Mouse (Mus musculus) A20 (cell line): ENCODE data around the gene Mtmr10.
A peak's percentile ranks its signal among the peaks of the same experiment; 100 is the strongest.

Experiments used
- DNase-seq: peaks from one replicate; pipeline ENCODE4 v3.0.0-alpha.2; 2011; ENCODE audit warnings: low read depth, low spot score

Mtmr10 gene

GRCm38 (mm10) chr7:64287414-64288091, at the start of gene Mtmr10:
TSS of gene Mtmr10 (plus strand) at chr7:64287653.
- peak; percentile 89 for DNase-seq

DNA sequence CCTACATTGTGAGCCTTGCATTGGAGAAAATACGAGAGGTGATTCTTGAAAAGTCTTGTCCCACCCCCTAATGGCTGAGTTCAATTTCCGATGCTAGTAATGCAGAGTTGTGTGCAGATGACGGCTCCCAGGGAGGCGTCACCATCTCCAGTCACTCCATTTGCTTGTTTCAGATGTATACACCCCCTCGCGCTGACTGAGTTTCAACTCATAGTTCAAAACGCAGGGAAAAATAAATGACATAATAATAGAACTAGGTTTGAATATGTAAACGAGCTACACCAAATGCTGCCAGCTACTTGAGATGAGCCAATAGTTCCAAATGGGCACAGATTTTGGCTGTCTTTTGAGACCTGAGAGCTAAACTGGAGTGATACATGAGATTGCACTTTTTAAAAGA, 49.7 kb upstream of the Mtmr10 start:
- DNase-seq: no peak

DNA sequence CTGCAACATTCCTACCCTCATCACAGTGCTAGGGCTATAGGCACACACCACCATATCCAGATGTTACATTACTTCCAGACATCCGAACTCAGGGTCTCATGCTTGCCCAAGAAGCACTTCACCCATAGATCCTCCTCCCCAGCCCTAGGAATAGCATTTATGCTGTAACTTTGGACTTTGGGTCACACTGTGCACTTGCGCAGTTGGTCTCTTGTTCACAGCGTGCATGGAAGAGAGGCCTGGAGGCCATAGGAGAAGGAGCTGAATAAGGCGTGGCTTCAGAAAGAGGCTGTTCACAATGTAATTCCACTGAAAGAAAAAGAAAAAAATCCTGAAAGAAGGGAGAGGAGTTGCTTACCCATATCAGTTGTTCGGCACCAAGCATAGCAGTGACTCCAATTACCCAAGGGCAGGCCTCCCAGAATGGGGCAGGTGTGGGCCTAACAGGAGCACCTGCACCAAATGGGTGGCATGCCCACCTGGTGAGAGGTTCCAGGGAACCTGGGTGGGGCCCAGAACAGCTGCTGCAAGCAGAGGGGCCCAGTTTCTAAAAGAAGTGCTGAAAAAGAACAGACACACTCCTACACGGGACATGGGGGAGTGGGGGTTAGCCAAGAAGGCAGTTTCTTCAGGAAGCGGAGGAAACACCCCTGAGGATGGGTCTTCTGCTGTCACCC, 48.9 kb upstream of the Mtmr10 start:
- DNase-seq: no peak

DNA sequence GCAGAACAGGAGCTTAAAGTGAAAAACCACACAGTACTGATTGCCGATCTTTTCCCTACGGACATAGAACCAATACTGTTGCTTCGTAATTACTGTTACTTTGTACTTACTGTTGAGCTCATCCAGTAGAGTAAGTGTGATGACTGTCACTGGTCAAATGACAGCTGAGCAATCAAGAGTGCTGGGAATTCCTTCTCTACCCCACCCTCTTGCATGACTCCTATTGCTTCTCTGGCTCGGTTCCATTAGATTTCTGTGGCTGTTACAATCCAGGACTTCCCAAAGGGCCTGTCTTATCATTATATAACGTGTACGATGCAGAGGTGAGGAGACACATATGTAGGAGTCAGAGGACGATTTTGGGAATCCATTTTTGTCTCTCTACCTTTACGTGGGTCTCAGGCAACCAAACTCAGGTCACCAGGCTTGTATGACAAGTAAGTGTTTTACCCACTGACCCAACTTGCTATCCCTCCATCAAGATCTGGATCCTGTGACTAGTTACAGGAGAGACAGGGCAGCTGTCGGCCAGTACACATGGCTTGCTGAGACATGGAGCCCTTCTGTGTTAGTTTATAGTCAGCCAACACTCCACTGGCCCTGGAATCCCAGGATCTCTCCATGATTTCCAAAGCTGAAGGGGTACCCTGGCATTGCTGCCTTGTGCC, 48.2 kb upstream of the Mtmr10 start:
- no peak for DNase-seq

DNA sequence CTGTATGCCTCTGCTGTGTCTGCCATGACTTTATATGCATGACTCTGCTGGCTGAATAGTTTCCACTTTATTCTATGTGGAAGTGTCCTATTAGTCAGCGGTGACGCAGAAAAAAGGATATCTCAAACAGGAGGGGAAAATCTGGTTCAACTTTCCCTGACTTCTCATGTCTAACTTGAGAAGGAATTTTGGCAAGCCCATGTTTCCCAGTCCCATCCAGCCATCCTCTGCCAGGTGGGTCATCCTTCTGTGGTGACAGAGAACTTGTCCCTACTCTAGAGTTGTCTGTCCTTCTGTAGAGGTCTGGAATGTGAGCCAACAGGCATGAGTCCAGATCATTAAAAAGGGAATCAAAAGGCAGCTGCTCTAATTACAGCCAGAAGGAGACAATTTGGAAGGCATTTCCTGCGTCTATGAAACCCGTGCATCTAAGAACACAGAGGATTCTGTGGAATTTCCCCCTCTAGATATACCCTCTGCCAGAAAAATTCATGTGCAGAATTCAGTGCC, 47.6 kb upstream of the Mtmr10 start:
- no peak for DNase-seq

DNA sequence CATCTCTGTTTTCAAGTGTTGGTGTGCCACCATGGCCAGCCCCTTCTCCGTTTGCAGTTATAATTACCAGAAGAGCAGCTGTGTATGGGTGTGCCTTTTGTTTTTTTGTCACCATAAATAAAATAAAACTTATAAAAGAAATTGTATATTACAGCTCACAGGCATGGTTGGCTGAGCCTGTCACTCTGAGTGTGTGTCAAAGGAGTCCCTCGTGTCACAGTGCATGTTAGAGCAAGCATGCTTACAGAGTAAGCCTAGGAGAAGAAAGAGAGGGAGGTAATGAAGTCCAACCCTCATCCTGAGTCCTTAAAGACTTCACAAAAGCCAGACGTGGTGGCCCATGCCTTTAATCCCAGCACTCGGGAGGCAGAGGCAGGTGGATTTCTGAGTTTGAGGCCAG, 45.0 kb upstream of the Mtmr10 start:
- no peak for DNase-seq

- no peak for DNase-seq
These were observed 43.1 kb upstream of the Mtmr10 start for GRCm38 (mm10) chr7:64244371-64244770.

DNA sequence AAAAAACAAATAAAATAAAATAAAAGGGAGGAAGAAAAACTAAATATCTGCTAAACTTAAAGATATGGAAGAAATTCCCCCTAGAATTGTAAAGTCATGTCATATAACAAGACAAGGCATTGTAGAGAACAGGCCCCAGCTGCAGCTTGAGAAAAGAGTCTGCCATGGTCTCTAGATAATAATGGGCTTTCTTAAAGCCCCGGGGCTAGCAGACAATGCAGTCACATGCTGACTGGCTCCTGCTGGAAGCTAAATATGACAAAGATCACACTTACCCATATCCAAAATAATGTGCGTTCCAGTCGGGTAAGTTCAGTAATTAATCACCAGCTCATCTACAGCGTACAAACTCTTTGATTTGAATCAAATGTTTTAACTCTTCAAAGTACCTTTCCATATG, 40.7 kb upstream of the Mtmr10 start:
- DNase-seq: no peak

GRCm38 (mm10) chr7:64248352-64248751, 39.1 kb upstream of the Mtmr10 start:
- no peak for DNase-seq

- DNase-seq: no peak
These were observed 37.7 kb upstream of the Mtmr10 start for GRCm38 (mm10) chr7:64249715-64250114.

DNA sequence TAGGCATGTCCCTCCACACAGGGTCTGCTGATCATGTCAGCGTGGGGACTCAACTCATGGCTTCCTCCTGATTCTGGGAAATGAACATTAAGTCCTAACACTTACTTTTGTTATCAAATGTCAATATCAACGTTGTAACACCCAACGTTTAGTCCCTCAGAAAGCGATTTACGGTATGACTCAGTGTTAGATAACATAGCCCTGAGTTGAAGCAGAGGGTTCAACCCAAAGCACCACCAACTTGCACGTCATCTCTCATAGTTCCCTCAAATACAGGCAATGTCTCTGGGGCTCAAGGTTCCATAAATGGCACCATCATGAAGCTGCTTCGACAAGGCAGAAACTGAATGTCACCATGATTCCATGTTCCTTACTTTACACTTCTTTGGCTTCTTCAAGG, 37.0 kb upstream of the Mtmr10 start:
- no peak for DNase-seq

- no peak for DNase-seq
These were observed 33.7 kb upstream of the Mtmr10 start for GRCm38 (mm10) chr7:64253736-64254135.

GRCm38 (mm10) chr7:64265502-64266279, 21.8 kb upstream of the Mtmr10 start:
- no peak for DNase-seq

DNA sequence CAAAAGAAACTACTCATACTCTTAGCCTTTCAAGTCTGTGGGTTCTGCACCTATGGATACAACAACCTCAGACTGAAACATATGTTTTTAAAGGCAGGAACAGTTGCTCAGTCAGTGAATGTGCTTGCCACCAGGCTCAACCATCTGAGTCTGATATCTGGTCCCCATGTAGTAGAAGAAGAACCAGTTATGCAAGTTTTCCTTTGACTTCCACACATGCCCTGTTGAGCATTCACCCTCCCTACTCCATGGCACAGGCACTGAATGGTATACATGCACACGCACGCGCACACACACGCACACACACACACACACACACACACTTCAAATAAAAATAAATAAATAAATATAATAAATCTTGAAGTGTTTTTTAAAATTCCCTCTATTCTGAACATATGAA, 20.9 kb upstream of the Mtmr10 start:
- DNase-seq: no peak

GRCm38 (mm10) chr7:64271926-64272325, 15.5 kb upstream of the Mtmr10 start:
- no peak for DNase-seq

DNA sequence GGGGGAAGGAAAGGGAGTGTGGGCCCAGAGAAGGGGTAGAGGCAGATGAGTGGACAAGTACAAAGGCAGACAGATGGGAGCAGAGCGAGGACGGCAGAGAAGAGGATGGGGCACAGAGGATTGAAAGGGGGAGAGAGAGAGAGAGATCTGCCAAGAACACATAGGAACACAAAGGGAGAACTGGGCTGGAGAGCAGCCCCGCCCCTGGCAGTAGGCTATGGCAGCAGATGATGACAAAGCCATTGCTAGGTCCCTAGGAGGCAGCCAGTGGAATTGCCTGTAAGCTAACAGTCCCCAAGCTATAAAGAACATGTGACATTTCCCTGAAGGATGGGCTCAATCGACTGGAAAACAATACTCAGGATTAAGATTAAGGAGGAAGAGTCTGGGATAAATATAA, 11.9 kb upstream of the Mtmr10 start:
- no peak for DNase-seq

DNA sequence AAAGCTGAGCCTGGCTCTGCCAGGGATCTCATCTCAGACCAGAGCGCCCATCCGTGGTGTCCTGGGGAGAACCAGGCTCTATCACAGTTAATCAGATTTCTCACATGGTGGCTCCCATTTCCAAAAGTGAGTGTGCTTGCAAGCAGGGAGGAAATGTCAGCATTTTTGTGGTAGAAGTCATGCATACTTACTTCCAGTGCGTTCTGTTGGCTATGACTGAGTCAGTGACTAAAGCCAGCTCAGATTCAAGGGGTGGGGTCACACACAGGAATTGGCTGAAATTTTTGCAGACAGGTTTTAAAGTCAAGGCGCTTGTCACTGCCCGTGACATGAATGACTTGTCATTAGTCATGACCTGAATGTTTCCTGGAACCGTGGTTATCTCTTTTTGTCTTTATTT, 10.5 kb upstream of the Mtmr10 start:
- DNase-seq: no peak

- DNase-seq: no peak
These were observed 8.9 kb upstream of the Mtmr10 start for GRCm38 (mm10) chr7:64278526-64278925.

GRCm38 (mm10) chr7:64279548-64279947, 7.9 kb upstream of the Mtmr10 start:
- peak; percentile 6 for DNase-seq

GRCm38 (mm10) chr7:64286566-64286965, 887 bp upstream of the Mtmr10 start:
- no peak for DNase-seq

- no peak for DNase-seq
These were observed 2.0 kb downstream of the Mtmr10 start for GRCm38 (mm10) chr7:64289416-64289815.

DNA sequence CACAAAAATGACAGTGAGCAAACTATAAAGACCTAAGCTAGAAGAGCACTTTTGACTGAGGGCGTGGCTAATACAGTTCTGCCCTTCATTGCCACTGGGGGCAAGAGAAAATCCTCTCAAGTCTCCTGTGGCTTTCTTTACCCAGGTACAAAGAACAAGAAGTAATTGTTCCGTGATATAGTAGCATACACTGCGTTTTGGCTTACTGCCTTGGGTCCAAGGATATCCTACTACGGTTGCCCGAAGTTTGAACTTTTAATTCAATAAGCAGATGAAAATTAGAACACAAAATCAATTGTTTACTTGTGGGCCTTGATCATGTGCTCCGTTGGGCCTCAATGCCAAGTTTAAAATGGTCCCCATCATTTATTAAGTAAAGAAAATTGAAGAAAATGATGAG, 3.0 kb downstream of the Mtmr10 start:
- no peak for DNase-seq
